Mouse (Mus musculus) fat pad, adult 2 months (tissue): ENCODE data around the gene Set.

Experiments
- DNase-seq: peaks from one replicate; pipeline ENCODE4 v3.0.0-alpha.2; 2011; ENCODE audit warnings: low read depth, low spot score; ENCODE audit errors: extremely low read depth

The Set gene

DNA sequence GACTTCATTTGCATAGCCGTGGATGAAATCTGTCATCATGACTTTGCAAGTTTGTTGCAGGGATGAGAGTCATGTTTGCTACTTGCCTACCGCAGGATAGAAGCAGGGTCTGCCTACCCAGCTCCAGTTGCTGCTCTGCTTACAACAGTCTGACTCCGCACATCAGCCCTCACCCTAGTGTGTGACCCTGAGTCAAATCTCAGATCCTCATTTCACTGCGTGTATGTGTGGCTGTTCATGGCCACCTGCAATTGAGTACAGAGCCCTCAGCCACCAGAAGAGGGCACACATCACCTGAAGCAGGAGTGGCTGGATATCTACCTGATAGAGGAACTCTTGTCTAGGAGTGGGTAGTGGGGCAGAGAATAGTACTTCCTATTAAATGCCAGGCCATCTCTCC is 30.1 kb downstream of the Set start:
- DNase-seq = no peak

- no peak for DNase-seq
Observed at GRCm38 (mm10) chr2:30091521-30091920, 34.3 kb downstream of the Set start.

DNA sequence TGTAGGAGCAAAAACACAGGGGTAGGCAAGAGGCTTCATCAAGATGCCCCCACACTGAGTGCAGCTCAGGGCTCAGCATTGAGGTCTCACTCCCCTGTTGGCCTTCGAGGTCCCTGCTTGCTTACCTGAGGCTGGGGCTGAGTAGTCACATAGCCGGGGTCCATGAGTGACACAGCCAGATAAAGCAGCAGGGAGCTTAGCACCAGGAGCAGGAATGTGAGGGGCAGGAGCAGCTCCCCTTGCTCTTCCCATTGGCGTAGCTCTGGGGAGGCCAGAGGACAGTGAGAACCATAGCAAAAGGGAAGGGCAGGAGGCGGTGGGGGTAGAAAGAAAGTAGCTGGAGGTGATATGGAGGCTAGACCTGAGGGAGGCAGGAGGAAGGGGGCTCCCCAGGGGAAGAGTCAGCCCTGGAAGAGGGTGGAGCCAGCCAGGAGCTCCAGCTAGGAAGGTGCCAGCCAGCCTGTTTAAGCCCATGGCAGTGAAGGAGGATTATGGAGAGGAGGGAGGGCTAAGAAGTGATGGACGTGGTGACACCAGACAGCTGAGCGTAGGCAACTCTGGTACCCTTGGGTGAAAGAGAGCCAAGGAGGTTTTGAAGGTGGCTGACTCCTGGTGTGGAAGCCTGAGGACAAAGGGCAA is 35.2 kb downstream of the Set start:
- no peak for DNase-seq

- peak; percentile 50 for DNase-seq
Observed at GRCm38 (mm10) chr2:30093471-30094207, 36.5 kb downstream of the Set start, which contains the start of gene Zdhhc12. Gene Zdhhc12, minus strand, starts transcription at chr2:30093648.

DNA sequence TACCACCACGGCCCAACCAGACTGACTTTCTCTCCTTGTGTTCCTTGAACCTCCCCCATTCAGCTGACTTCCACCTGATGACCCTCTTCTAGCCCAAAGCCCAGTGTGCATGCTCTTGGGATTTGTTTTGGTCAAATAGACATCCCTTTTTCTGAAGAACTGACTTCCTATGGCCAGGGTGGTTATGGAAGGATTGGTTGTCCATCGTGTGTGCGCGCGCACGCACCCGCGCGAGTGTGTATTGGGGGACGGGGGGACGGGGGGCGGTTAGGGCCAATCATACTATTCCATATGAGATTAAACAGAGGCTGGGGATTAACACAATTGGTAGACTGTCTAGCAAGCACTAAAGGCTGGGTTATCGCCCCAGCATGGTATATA is 37.0 kb downstream of the Set start:
- no peak for DNase-seq

GRCm38 (mm10) chr2:30095882-30096527 is 38.8 kb downstream of the Set start:
- no peak for DNase-seq

GRCm38 (mm10) chr2:30100214-30100613 is 43.0 kb downstream of the Set start:
- DNase-seq = no peak

GRCm38 (mm10) chr2:30106364-30106763 is 49.2 kb downstream of the Set start:
- DNase-seq = no peak

GRCm38 (mm10) chr2:30107646-30108045 is 50.5 kb downstream of the Set start:
- no peak for DNase-seq

DNA sequence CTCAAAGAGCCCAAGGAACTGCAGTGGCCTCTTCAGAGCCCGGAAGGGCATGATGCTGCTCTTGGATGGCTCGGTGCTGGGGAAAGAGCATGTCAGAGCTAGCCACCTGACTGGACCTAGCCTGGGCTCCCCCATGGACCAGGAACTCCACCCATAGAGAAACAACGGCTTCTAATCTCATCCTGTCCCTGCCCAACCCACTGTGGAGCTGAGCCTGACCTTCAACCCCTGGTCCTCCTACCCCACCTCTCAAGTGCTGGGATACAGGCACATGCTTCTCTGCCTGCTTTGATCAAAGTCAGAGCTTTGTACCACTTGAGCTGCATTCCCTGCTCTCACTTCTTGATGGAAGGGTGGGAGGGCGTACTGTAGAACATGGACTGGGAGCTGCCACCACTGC is 51.1 kb downstream of the Set start:
- no peak for DNase-seq

DNA sequence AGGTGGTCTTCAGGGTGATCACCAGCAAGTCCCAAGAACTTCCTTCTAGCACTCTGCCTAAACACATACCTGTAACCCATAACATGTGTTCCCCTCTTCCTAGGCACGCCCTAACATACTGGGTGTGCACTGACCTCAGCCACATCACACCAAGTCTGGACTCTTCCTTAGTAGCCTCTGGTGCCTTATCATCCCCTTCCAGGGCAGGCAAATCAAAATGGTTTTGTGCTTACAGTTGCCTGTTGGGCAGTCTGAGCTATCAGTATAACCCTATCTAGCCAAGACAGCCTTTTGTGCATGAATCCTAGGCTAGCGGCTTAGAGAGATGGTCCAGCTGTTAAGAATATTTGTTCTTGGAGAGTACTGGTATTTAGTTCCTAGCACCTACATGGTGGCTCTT is 54.3 kb downstream of the Set start:
- DNase-seq = no peak

- DNase-seq = no peak
Observed at GRCm38 (mm10) chr2:30112564-30112963, 55.4 kb downstream of the Set start.

- no peak for DNase-seq
Observed at GRCm38 (mm10) chr2:30119641-30120051, 62.5 kb downstream of the Set start.

DNA sequence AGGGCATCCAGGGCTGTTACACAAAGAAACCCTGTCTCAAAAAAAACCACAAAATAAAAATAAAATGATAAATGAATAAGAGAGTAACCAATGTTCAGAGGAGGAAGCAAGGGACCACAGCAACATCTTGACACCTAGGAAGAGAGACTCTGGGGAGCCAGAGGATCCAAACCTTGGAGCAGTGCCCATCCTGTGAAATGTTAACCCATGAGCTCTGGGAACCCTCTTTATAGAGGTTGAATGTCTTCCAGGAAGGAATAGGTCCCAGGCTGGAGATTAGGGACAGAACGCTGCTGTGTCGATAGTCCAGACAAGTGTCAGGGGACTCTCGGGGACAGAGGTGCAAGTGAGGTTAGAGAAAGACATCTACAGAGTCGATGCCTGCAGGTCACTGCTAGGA is 63.1 kb downstream of the Set start:
- no peak for DNase-seq
